Mouse (Mus musculus) kidney, adult 11 months (tissue): ENCODE measurements around the gene Dlg2.

Experiments
- DNase-seq: peaks from one replicate; pipeline ENCODE4 v3.0.0; 2022

Dlg2 gene

DNA sequence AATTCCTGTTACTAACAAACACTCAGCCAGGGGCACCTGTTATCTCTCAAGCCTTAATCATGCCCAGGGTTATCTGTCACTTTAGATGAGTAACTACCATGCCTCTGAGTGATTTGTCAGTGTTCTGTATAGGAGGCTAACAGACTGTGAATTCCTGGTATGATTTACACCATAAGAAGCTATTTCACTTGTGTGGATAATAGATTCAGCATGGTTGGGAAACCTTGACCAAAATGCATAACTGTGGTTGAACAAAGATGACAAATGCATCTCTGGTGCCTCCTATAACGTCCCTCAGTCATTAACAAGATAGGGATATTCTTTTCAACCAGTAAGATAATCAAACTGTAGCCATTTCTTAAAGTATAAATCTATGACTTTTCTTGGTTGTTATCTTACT, 1341.5 kb downstream of the Dlg2 start:
- DNase-seq, result no peak

DNA sequence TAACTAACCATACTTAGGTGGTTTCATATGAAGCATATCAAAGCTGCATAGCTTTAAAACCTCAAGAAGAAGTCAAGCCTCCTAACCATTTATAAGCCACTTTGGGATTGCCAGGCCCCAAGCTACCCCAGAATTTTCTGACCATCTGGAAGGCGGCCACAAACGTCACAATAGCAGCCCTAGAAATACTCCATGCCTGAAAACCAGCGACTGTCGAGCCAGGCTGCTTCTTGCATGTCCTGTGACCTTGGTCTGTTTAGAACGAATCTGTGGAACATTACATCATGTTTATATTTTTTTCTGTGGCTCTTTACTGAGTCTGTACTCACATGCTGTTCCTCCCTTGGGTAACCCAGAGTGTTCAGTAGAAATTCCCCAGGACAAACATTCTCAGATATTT, 1355.7 kb downstream of the Dlg2 start:
- DNase-seq, result no peak

DNA sequence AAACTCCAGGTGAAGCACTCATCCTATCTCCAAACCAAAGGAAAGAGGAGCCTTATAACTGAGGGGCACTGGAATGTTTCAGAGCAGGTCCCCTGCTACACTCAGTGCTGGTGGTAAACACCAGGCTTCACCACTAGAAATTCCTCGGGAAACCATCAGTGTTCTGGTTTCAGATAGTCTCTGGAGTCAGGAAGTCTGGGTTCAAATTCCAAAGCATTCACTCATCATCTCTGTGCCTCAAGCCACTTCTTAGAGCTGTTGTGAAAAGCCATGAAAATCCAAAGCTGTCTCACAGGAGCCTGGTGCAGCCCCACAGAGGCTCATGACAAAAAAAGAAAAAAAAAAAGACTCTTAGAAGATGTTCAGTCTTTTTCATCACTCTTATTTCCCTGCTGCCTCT, 1369.3 kb downstream of the Dlg2 start:
- no peak for DNase-seq

DNA sequence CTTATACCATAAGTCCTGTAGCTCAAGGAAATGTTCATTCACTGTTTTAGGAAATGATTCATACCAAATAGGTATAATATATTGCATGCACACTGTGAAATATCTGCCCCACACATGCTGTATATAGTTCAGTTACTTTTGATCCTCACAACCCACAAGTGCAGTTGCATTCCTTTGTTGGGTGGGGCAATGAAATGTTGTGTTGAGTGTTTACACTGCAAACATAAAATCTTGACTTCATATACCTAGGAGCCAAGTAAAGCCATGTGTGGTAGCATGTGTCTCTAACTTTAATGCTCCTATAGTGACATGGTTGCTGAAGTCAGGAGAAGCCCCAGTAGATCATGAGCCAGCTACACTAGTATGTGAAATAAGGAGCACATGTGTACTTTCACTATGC, 1372.9 kb downstream of the Dlg2 start:
- no peak for DNase-seq

DNA sequence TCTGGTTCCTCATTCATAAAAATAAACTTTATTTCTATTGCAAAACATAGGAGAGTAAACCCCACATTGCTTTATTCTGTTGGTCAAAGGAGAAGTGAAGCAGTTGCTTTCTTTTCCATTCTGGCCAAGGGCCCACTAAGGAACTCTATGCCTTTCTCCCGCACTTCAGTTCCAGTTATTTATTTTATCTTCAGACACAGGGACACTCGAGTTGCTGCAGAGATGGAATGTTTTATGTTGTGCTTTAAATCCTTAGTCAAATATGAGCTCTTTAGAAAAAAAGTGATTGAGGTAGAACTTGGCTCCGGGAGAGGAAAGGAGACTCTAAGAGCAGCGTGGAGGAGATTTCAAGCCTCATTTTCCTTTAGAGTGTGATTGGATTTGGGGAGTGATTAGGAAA, 1377.2 kb downstream of the Dlg2 start:
- DNase-seq, result no peak

DNA sequence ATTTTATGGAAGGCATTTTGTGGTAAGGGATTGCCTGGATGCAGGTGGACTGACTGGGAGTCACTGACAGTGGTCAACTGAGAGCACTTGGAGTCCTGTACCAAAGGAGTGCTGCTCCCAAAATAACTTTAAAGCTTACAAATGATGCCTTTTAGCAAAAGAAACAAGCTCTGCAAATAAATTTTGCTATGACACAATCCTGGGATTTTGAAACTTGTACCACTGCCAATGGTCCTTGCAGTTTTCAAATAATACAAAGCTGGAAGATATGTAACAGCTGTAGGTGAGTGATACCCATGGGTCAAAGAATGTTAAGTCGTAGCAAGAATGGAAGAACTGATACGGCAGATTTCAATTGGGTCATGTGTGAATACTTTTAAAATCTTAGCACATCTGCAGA, 1380.5 kb downstream of the Dlg2 start:
- DNase-seq, result no peak

DNA sequence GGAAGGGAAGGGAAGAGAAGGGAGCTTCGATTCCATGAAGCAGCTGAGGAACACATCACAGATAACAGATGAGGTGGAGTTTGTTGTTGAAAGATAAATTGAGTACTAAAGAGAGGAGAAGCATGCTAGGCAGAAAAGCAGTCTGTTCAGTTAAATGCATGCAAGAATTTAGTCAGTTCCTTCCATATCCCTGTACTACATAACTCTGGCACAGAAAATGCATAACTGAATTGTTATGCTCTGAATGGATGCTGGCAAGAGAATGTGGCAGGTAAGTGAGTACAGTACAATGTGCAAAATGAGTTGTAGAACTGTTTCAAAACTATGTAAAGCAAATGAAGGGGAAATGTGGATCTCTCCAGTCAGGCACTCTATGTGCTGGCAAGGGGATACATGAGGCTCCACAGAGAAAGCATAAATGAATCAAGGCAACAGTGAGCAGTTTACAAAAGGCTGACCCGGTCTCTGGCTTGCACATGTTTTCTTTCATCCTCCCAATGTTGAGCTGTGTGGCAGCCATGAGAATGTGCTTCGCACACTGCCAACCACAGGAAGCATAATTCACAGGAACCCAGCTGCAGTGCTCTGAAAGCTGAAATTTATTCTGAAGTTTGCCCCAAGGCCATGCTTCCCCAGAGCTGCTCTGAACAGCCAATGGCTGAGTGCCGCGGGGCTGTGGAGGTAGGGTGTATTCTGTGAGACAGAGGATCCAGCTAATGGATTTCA, 1386.5 kb downstream of the Dlg2 start:
- no peak for DNase-seq

DNA sequence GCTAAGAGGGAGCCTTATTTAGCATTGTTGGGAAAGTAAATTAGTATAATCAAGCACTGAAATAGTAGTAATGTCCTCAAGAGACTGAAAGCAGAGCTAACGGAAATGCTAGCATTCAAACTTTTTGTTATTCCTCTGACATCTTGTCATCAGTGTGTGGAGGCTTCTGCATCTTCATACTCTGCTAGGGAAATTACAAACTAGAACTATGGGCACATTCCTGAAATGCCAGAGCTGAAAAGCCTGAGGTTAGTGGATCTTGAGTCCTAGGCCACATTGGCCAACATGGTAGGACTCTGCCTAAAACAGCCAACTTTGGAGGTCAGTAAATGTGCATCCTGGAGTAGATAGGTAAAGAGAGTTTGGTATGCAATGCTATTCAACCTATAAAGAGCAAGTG, 1392.4 kb downstream of the Dlg2 start:
- DNase-seq, result no peak

DNA sequence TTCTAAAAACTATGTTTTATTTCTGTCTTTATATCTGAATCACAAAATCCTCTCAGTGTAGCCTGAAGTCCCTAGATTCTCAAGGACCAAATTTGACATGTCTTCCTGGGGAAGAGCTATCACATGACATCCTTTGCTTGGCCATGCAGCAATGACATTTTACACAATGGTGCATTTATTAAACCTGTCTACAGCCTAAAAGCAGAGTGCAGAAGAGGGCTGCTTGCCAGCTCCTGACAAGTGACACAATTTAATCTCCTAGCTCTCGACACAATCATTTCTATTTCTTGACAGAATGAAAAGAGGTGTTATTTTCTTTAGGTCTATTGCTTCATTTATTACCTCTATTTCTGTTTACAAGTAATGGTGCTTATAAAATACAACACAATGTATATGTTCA, 1400.4 kb downstream of the Dlg2 start:
- DNase-seq, result peak; percentile 12

DNA sequence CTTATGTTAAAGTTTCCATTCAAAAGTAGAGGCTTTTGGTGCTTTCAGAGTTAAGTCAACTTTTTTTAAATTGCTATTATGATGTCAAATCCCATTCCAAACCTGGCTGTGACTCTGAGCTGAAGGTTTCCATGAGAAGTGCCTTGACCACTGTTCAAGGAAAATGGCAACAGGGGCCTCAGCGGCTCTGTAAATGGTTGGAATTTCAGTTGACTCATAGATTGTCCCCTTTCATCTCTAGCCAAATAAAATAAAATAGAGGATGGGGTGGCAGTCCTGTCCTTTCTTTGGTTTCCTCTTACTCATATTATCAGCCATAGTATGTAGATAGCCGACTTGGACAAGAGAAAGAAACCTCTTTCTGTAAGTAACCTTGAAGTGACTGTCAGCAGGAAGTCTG, 1401.3 kb downstream of the Dlg2 start:
- DNase-seq, result no peak

DNA sequence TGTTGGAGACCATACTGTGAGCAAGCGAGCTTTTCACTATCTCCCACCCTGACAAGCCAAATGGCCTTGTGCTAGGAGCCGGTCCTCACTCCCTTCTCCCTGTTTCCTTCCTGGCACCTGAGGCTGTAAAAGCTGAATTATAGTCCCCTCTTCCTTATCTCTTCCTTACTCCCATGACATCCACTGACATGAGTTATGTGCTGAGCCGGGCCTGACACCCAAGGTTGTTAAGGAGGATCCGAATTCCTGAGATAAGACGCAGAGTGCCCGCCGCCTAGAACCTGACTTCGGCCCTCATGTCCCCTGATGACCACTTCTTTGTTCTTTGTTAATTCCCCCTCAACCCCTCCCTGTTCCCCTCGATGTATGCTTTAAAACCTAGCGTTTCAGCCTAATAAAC, 1409.9 kb downstream of the Dlg2 start:
- DNase-seq, result no peak

DNA sequence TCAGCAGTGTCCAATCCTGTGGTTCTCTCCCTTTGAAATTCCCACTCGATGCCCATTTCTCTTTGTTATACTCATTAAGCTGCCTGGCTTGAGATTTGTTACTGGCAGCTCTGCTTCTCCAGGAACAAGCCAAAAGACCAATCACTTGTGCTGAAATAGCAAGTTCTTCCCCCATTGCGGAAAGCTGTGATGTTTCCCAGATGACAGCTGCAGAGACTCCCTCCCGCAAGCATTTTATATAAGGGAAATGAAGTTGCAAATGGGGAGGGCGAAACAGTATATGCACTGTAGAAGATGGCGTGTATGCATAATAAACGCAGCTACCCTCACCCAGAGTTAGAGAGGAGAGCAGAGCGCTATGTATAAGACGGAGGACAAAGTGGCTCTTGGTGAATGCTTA, 1417.5 kb downstream of the Dlg2 start:
- DNase-seq, result no peak

DNA sequence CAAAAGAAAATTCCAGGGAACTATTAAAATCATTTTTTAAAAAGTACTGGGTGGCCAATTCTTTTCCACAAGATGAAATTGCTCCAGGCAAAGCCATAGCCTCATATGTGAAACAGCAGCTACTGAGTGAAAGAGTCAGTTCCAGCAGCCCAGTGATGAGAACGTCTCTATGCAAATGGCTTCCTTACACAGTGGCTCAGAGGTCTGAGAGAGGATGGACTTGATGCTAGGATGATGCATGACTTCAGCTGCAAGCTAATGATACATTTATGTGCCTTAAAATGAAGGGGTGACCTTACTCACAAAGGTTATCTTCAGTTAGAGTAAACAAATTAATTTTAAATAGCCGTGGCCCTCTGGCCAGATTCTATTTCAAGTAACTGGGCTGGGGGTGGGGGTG, 1420.5 kb downstream of the Dlg2 start:
- DNase-seq, result no peak

DNA sequence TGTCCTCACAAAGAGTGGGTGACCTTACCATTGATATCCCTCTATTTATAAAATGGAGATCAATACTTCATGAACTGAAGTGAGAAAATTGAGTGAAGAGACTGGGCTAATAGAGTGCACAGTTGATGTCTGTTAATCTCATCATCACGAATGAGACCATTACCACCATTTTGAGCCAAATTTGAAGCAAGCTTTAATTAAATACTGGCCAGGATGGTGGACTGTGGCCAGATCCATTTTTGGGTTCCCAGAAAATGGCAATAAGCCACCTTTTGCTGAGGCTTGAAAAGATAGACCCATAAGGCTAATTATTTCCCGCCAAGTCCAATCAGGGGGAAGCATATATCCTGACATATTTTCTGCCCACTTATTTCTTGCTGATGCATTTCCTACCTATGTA, 1421.0 kb downstream of the Dlg2 start:
- no peak for DNase-seq

DNA sequence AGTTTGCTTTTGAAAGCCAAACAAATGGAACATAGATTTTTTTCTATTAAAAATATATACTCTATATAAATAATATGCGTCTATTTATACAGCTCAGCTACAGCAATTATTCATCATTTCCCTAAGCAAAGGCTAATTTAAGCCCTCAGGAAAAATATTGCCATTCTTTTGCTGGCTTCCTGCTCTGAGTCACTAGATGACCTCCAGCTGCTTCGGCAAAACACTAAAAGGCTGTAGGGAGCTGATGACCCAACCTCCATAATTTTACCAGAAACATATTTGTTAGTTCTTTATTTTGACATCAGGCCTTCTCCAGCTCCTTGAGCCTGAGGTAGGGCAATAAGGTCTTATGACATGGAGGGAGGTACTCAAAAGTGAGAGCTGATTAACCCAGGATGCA, 1426.0 kb downstream of the Dlg2 start:
- no peak for DNase-seq

DNA sequence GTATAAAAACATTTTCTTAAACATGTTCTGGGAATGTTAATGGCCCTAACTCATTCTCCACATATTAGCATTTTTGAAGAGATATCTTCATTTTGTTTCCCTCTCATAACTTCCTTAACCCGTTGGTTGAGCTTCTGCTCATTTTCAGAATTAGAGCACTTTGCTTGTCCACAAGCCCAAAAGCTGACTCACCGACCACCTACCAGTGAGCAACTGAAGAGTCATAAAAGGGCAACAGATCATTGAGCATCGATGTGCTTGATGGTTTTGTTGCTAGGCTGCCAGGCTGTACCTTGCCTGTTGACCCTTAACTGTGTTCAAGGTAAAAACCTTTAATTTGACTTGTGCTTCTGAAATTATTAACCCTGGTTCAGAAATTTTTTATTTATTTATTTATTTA, 1440.3 kb downstream of the Dlg2 start:
- no peak for DNase-seq

DNA sequence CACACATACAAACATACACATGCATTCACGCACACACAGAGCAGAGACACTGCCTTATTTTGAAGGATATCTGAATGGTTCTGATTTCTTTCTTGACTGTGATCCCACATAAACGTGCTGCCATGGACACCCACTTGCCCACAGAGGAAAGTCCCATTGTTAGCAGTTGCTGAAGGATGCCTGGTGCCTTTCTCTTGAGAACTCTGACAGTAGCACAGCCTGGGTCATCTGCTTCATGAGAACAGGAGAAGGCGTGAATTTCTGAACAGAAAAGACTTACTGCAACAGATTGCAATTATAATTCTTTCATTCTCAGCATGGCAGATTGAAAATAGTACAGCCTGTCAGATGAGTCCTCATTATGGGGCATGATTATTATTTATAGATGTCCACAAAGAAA, 1442.6 kb downstream of the Dlg2 start:
- no peak for DNase-seq

DNA sequence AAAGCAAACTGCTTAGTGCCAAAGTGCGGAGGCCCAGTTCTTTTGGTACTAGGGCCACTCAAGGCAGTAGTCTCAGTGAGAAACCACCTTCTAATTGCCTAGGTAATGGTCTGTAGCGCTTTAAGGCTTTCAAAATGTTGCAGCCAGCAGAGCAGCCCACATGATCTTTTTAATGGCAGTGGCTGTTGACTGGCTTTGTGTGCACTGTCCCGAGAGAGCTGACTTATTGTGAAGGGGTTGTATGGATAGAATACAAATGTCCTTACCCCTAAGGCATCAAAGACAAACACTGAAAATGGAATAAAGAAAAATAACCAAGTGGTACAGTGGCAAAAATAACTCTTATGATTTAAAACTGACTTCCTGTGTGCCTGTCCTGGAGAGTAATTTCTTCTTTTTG, 1443.3 kb downstream of the Dlg2 start:
- no peak for DNase-seq

DNA sequence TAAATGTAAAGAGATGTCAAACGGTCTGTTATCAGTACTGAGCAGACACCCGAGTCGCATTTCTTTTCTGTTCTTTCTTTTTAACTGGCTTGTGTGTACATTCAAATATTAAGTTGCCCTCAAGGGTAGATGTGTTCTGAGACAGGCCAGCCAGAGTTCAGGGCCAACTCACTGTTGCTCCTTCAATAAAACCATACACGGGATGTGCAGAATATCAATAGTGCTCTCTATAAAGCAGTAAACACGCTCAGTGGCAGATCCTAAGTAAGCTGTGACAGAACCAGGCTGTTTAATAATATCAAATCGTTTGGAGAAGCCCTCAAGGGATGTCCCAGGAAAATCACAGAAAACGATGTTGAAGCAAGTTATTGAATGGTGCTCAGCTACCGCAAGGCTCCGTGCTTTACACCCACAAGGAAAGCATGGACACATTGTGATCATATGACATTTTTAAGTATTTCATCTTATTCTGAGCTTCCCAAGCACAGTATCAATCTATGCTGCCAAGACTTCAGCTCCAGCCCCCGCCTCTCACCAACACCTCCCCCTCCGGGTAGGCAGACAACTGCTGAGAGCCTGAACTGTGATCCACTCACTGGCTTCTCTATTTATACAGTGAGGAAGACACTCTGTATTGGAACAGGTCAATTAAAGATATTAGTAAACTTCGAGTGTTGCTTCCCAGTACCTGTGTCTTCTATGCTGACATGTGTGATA, 1458.6 kb downstream of the Dlg2 start:
- no peak for DNase-seq

DNA sequence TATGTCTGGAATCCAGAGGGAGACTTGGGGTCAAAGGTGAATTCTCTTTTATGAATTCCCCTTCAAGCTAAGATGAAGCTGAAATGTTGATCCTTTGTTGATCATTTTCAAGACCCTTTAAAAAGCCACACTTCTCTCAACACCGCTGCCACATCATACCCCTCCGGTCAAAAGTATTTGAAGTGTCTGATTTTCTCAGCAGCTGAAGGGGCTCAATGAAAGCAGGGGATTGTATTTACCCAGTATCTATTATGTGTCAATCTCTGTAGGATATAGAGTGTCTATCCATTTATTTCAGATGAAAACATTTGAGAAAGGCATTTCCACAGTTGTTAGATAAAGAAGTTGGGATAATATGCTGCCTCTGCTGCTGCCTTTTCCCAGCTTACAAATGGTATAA, 1459.7 kb downstream of the Dlg2 start:
- DNase-seq, result no peak

DNA sequence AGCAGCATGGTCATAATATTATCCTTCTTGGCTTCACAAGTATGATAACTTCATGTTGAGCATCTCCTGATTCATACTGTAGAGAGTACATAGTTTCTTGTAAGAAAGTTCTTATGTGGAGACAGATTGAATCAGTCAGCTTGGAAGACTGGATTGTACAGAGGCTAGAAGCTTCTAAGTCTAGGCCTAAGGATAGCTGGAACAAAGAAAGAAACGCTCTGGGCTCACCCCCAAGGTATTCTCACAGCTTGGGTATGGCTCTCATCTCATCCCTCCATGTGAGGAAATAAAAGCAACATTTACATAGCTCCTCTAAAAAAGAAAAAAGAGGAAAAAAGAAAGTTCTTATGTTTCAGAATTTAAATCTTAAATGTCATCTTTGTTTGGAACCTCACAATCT, 1466.8 kb downstream of the Dlg2 start:
- no peak for DNase-seq

DNA sequence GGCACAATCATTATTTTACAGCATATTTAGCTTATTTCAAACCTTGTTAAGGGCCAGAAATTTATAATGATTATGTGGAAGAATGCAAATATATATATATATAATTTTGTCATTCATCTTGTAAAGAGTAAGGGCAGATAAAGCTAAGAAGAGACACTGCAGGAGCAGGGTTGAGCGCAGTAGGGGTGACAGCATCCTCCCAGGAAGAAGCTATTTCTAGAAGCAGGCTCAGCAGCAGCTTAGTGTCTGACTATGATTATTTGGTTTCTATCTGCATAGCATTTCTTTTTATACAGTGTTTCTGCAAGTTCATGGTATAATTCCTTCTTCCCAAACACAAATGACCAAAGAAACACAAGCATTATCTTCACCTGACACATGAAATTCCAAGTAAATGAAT, 1479.1 kb downstream of the Dlg2 start:
- DNase-seq, result no peak

DNA sequence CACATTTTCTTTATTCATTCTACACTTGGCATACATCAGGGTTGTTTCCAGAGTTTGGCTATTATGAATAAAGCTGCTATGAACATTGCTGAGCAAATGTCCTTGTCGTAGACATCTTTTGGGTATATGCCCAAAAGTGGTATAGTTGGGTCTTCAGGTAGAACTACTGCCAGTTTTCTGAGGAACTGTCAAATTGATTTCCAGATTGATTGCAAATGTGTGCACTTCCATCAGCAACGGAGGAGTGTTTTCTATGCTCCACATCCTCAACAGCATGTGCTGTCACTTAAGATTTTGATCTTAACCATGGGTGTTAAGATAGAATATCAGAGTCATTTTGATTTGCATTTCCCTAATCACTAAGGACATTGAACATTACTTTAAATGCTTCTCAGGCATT, 1486.5 kb downstream of the Dlg2 start:
- DNase-seq, result no peak

DNA sequence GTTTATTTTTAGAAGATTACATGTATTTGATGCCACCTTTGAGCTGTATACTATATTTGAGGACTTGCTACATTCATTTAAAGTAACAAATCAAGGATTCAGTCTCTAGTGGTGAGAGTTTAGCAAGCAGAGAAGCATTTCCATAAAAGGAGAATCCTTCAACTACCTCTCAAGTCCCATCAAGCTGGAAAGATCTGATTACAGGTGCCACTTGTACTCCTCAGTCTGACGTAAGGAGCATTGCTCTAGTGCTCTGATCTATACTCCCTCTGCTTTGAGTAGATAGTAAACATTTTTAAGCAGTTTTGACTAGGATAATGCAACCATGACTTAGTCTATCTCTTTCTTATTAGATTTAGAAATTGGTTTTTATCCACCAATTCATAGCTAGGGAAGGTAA, 1496.5 kb downstream of the Dlg2 start:
- DNase-seq, result no peak
